Mouse (Mus musculus): ENCODE data around the gene Slc25a12. TPM values are rescaled to one million over a fixed set of nuclear protein-coding genes. Genes with fewer than 3 reads are reported as not detected.

Slc25a12 gene
- polyA plus RNA-seq, 1 experiment = 40.7 TPM

DNA sequence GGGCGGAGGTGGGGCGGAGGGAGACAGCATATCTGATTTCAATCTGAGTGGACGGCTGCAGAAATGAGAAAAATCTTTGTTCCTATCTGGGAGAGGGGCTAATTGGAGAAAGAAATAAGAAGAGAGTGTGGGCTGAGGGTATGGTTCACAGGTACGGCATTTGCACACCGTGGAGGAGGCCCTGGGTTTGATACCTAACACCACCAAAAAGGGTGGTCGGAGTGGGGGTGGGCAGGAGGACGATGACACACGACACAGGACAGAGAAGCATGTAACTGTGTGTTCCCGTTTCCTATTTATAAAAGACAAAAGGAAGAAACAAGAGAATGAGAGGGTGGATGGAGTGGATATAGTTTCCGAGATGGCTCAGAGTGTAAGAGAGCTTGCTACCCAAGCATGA, 20.4 kb downstream of the Slc25a12 start:
- TF ChIP-seq CEBPB (IDR thresholded peaks at IDR 0.05; ENCODE audit: insufficient read depth, poor library complexity, severe bottlenecking) (no peak), MAX (IDR thresholded peaks at IDR 0.05; ENCODE audit: low read depth) (no peak)
- H3K36me3 ChIP-seq (ENCODE audit: control insufficient read depth, insufficient read depth) = peaks cover under 1% of the 10 kb centered on the region

DNA sequence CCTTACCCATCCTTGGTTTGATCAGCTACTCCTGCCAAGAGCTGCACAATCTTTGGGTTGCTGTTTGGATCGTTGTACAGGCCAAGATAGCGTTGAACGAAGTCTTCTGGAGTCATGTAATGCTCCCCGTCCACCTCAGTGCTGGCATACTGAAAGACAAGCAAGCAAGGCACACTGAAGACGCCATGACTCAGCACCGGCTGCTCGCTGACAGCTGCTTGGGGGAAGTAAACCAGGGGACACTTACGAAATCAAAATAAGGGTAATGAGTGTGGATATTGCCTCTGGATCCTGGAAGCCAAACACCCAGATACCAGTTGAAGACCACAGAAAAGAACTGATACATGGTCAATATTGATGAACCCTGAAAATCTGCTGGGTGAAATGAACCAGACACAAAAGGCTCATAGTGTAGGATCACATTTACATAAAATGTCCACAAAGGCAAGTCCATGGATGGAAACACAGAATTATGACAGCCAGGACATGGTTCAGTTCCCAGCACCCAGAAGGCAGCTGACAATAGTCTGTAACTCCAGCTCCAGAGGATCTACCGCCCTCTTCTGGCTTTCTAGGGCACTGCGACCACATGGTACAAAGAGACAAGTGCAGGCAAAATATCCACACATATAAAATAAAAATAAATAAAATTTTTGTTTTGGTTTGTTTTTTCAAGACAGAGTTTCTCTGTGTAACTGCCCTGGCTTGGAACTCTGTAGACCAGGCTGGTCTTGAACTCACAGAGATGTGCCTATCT, 23.5 kb downstream of the Slc25a12 start:
- Histone ChIP-seq H3ac (ENCODE audit: control insufficient read depth, insufficient read length) (no peak overlapping the region), H3K27me3 (ENCODE audit: control insufficient read depth, insufficient read depth, insufficient read length) (no peaks in the 10 kb centered on the region), H3K79me2 (ENCODE audit: control insufficient read depth, insufficient read depth) (no peaks in the 10 kb centered on the region), H3K4me3 (no peak overlapping the region), H3K4me2 (ENCODE audit: low read depth) (no peak overlapping the region), H3K36me3 (ENCODE audit: control insufficient read depth, insufficient read depth) (peaks cover 4% of the 10 kb centered on the region)
- TF ChIP-seq MYOG (IDR thresholded peaks at IDR 0.05; ENCODE audit: control insufficient read depth in 1 of 3, insufficient read depth in 1 of 3, insufficient read length in 2 of 3, low read depth in 2 of 3) (peak in 1 of 3 experiments; percentile 10), USF1 (IDR thresholded peaks at IDR 0.05; ENCODE audit: low read depth) (no peak), TCF12 (IDR thresholded peaks at IDR 0.05; ENCODE audit: insufficient read depth, poor library complexity, severe bottlenecking) (no peak), MAX (IDR thresholded peaks at IDR 0.05; ENCODE audit: low read depth) (no peak)

More for the DNA sequence above, 20.4 kb downstream of the Slc25a12 start:
- H3K27me3 ChIP-seq (ENCODE audit: control insufficient read depth, insufficient read depth, insufficient read length) = no peaks in the 10 kb centered on the region
- no peaks in the 10 kb centered on the region for H3K79me2 ChIP-seq (ENCODE audit: control insufficient read depth, insufficient read depth)
- H3K4me3 ChIP-seq = no peak overlapping the region
- H3K4me2 ChIP-seq (ENCODE audit: low read depth) = no peak overlapping the region
- no peak overlapping the region for H3ac ChIP-seq (ENCODE audit: control insufficient read depth, insufficient read length)

DNA sequence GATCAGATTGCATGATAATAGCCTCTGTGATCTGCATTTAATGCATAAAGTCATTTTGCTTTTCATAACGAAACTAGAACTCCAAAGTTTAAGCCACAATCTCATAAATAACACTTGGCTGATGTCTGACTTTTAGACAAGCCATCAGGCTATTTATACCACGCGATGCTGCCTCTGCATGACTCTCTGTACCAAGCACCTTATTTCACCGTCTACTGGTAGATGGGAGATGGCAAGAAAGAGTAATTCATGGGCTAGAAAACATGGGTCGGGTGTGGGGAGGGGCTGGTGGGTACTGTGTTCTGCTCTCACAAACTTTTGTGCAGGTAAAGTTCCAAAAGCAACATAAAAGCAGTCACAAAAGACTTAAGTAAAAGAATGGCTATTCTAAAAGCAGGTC, 27.4 kb downstream of the Slc25a12 start:
- Histone ChIP-seq H3ac (ENCODE audit: control insufficient read depth, insufficient read length) (no peak overlapping the region), H3K4me2 (ENCODE audit: low read depth) (no peak overlapping the region), H3K27me3 (ENCODE audit: control insufficient read depth, insufficient read depth, insufficient read length) (no peaks in the 10 kb centered on the region), H3K79me2 (ENCODE audit: control insufficient read depth, insufficient read depth) (no peaks in the 10 kb centered on the region), H3K36me3 (ENCODE audit: control insufficient read depth, insufficient read depth) (peaks cover 4% of the 10 kb centered on the region), H3K4me3 (no peak overlapping the region)
- TF ChIP-seq MYOG (IDR thresholded peaks at IDR 0.05; ENCODE audit: control insufficient read depth in 1 of 3, insufficient read depth in 1 of 3, insufficient read length in 2 of 3, low read depth in 2 of 3) = no peak
- TF ChIP-seq TCF3 (IDR thresholded peaks at IDR 0.05; ENCODE audit: insufficient read length, low read depth) = no peak
- TF ChIP-seq USF1 (IDR thresholded peaks at IDR 0.05; ENCODE audit: low read depth) = no peak
- no peak for TF ChIP-seq CEBPB (IDR thresholded peaks at IDR 0.05; ENCODE audit: insufficient read depth, poor library complexity, severe bottlenecking)
- TF ChIP-seq TCF12 (IDR thresholded peaks at IDR 0.05; ENCODE audit: insufficient read depth, poor library complexity, severe bottlenecking) = no peak
- TF ChIP-seq SRF (IDR thresholded peaks at IDR 0.05; ENCODE audit: control insufficient read depth, insufficient read length, low read depth) = no peak
- TF ChIP-seq MYOD1 (IDR thresholded peaks at IDR 0.05; ENCODE audit: control insufficient read depth in 1 of 3, insufficient read length in 2 of 3, low read depth in 2 of 3) = no peak
- no peak for TF ChIP-seq E2F4 (IDR thresholded peaks at IDR 0.05; ENCODE audit: insufficient read depth)
- TF ChIP-seq MAX (IDR thresholded peaks at IDR 0.05; ENCODE audit: low read depth) = no peak
- TF ChIP-seq REST (IDR thresholded peaks at IDR 0.05; ENCODE audit: insufficient read depth, insufficient read length) = no peak
- TF ChIP-seq POLR2AphosphoS2 (IDR thresholded peaks at IDR 0.05; ENCODE audit: insufficient read length, low read depth) = no peak
- no peak for TF ChIP-seq POLR2A (IDR thresholded peaks at IDR 0.05; ENCODE audit: insufficient read length, low read depth)

- Histone ChIP-seq H3K4me3 (no peak overlapping the region), H3K27me3 (ENCODE audit: control insufficient read depth, insufficient read depth, insufficient read length) (no peaks in the 10 kb centered on the region), H3ac (ENCODE audit: control insufficient read depth, insufficient read length) (no peak overlapping the region), H3K36me3 (ENCODE audit: control insufficient read depth, insufficient read depth) (peaks cover 4% of the 10 kb centered on the region), H3K4me2 (ENCODE audit: low read depth) (no peak overlapping the region), H3K79me2 (ENCODE audit: control insufficient read depth, insufficient read depth) (no peaks in the 10 kb centered on the region)
- TF ChIP-seq TCF3 (IDR thresholded peaks at IDR 0.05; ENCODE audit: insufficient read length, low read depth) (no peak), USF1 (IDR thresholded peaks at IDR 0.05; ENCODE audit: low read depth) (no peak), MYOD1 (IDR thresholded peaks at IDR 0.05; ENCODE audit: control insufficient read depth in 1 of 3, insufficient read length in 2 of 3, low read depth in 2 of 3) (no peak), MYOG (IDR thresholded peaks at IDR 0.05; ENCODE audit: control insufficient read depth in 1 of 3, insufficient read depth in 1 of 3, insufficient read length in 2 of 3, low read depth in 2 of 3) (no peak), SRF (IDR thresholded peaks at IDR 0.05; ENCODE audit: control insufficient read depth, insufficient read length, low read depth) (no peak), E2F4 (IDR thresholded peaks at IDR 0.05; ENCODE audit: insufficient read depth) (no peak), POLR2A (IDR thresholded peaks at IDR 0.05; ENCODE audit: insufficient read length, low read depth) (no peak), CEBPB (IDR thresholded peaks at IDR 0.05; ENCODE audit: insufficient read depth, poor library complexity, severe bottlenecking) (no peak), MAX (IDR thresholded peaks at IDR 0.05; ENCODE audit: low read depth) (no peak), TCF12 (IDR thresholded peaks at IDR 0.05; ENCODE audit: insufficient read depth, poor library complexity, severe bottlenecking) (no peak), POLR2AphosphoS2 (IDR thresholded peaks at IDR 0.05; ENCODE audit: insufficient read length, low read depth) (no peak), REST (IDR thresholded peaks at IDR 0.05; ENCODE audit: insufficient read depth, insufficient read length) (no peak)
Observed at GRCm38 (mm10) chr2:71338145-71338796, 29.3 kb downstream of the Slc25a12 start.

DNA sequence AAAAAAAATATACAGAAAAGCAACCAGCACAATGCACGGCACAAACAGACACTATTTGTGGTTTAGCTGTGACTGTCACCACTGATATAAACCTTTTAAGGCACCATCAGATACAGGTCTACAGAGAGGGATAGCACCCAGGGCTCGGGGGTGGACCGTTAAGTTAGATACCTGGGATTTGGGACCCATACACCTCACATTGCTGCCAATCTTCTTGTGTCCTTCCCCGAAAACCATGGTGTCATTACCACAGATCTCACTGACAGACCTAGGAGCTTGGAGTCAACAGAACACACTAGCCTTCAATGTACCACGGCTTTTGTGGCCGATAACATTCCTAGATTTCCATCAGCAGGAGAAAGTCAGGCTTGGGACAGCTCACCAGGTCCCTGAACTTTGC, 30.9 kb downstream of the Slc25a12 start:
- Histone ChIP-seq H3ac (ENCODE audit: control insufficient read depth, insufficient read length) (no peak overlapping the region), H3K79me2 (ENCODE audit: control insufficient read depth, insufficient read depth) (no peaks in the 10 kb centered on the region), H3K27me3 (ENCODE audit: control insufficient read depth, insufficient read depth, insufficient read length) (no peaks in the 10 kb centered on the region), H3K4me2 (ENCODE audit: low read depth) (no peak overlapping the region), H3K4me3 (no peak overlapping the region), H3K36me3 (ENCODE audit: control insufficient read depth, insufficient read depth) (no peaks in the 10 kb centered on the region)
- no peak for TF ChIP-seq SRF (IDR thresholded peaks at IDR 0.05; ENCODE audit: control insufficient read depth, insufficient read length, low read depth)
- no peak for TF ChIP-seq MAX (IDR thresholded peaks at IDR 0.05; ENCODE audit: low read depth)
- no peak for TF ChIP-seq REST (IDR thresholded peaks at IDR 0.05; ENCODE audit: insufficient read depth, insufficient read length)
- TF ChIP-seq TCF12 (IDR thresholded peaks at IDR 0.05; ENCODE audit: insufficient read depth, poor library complexity, severe bottlenecking) = no peak
- TF ChIP-seq TCF3 (IDR thresholded peaks at IDR 0.05; ENCODE audit: insufficient read length, low read depth) = no peak
- no peak for TF ChIP-seq MYOG (IDR thresholded peaks at IDR 0.05; ENCODE audit: control insufficient read depth in 1 of 3, insufficient read depth in 1 of 3, insufficient read length in 2 of 3, low read depth in 2 of 3)
- no peak for TF ChIP-seq CEBPB (IDR thresholded peaks at IDR 0.05; ENCODE audit: insufficient read depth, poor library complexity, severe bottlenecking)
- TF ChIP-seq POLR2AphosphoS2 (IDR thresholded peaks at IDR 0.05; ENCODE audit: insufficient read length, low read depth) = no peak
- no peak for TF ChIP-seq E2F4 (IDR thresholded peaks at IDR 0.05; ENCODE audit: insufficient read depth)
